Mouse (Mus musculus): ENCODE results near the gene Siglecf. TPM values are rescaled to one million over a fixed set of nuclear protein-coding genes. Genes with fewer than 3 reads are reported as not detected.
"Not testable (repeated sequence)": the region's sequence is repeated elsewhere in the genome, so short reads cannot be mapped to it uniquely, and the experiment has no call there.

Gene Siglecf
- polyA plus RNA-seq (2017; shearing (Covaris generic)) = not detected

DNA sequence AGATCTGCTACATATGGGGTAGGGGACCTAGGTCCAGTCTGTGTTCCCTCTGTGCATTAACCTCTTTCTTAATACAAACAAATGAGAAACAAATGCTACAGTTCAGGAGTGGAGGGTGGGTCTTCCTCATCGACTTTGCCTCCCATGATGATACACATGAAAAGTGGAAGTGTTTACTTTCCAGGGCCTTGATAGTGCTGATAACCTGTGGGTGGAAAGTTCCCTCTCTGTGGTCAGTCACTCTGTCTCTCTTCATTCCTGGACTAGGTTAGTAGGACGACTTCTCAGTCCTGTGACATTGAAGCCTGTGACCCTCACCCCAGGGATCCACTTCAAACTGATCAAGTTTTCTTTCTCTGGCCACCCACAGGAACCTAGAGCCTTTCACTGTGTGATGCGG lies at the start of gene Siglecf:
Siglecf (plus strand) TSS at position 188 of the 400 bp plus-strand sequence.
- no peak for ATAC-seq

DNA sequence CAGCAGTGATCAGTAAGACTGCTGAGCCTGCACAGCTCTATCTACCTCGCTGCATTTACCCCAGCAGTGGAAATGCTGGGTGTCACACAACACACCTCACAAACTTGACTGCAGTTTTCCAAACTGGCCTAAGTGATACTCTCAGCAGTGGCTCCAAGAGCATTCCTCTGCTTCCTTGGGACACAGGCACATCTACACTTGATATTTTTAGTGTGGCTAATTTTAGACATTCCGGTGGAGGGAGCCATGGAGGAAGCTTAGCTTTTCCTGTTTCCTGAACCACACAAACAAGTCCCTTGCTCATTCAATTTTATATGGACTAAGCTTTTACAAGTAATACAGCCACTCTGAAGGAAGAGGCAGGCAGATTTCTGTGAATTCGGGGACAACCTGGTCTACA lies 45.9 kb upstream of the Siglecf start:
- no peak for ATAC-seq

DNA sequence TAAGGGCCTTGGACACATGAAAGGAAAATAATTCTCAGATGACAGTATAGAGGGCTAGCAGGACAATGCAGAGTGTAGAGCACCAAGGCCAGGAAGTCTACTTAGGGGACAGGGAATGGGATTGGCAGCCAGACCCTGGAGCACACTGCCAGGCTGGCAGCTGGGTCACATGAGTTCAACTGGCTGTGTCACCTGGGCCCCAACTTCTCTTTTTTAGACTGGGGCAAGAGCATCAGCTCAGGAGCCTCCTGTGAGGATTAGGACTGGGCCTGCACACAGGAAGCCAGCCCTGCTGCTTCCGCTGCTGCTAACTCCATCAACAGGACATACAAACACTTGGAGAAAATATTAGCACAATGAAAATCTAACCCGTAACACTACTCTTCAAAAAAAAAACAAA lies 42.1 kb upstream of the Siglecf start:
- ATAC-seq = no peak

DNA sequence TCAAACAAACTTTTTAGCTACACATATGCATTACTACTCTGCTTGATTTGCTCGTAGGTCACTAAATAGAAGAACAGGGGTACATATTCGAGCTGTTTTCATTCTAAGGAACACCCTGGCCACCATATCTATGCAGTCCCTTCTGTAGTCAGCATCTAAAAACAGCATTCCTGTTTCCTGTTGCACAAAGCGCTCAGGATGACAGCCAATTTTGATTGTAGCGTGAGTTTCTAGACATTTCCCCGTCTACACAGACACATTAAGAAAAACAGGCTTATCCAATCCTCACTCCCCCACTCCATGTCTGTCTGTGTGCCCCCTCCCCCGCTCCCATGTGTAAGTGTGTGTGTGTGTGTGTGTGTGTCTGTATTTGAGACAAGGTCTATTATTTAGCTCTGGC lies 39.5 kb upstream of the Siglecf start:
- ATAC-seq = no peak

DNA sequence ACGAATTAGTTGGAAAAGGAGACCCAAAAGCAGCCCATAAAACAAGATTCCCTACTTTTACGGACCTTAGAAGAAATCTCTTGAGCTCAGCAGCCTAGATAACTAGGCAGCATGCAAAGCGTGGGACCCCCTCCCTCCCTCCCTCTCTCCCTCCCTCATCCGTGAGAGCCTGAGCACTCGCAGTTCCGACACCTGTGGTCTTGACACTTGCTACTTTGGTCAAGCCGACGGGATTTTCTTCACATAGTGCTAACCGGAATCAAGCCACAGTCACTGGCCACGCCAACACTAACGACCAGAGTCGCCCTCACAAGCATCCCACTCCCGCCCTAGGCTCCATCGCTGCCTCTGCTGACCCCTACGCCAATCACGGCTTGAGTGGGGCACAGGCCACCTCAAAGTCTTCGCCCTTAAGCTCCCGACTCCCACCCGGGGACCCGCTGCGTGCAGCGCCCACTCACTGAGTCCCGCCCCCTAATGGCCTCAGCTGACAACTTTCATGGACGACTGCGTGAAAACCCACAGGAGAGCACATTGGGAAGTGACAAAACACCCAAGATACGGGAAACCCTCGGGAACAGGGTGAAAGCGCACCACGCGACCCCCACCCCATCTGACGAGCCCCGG lies 38.6 kb upstream of the Siglecf start:
- ATAC-seq = peak; percentile 16

DNA sequence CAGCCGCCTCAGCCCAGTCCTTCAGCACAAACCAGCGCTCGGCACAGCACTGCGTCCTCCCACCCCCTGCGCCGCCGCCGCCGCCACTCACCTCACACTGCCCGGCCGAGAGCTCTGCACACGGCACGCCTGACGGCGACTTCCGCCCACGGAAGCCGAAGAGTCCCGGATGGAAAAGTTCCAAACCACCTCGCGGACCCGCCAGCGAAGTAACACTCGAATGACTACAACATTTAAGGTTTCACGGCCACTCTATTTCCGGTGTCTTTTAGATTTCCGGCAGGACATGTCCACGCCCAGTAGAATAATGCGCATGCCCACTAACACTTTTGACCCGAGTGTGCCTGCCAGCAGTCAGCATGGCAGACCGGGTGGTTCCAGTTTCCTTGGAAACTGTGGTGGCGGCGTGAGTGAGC lies 38.1 kb upstream of the Siglecf start, which contains the start of gene Zfp715:
Zfp715 (minus strand) TSS at position 282 of the 416 bp plus-strand sequence.
- peak; percentile 91 for ATAC-seq

DNA sequence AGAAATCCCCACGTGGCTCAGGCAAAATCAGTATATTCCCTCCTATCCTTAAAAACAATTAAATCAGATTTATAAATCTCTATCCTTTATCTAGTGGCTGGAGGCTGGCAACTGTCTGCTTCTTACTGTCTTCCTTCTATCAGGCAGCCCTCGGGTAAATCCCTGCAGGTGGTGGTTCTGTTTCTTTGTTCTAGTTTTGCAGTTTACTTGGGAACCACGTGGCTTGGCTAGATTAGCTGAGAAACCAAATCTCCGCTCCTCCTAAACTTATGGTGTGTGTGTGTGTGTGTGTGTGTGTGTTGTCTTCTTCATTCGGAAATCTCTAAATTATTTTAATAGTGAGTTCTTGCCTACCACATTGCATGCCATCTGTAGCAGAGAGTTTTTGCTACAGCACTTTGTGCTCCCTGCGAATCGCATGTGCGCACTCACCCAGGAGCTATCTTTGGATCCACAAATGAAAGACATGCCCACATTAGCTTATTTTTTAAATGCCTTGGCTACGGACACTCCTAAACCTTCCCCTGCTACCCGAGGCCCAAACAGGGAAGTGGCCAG lies 24.8 kb upstream of the Siglecf start:
- no peak for ATAC-seq

DNA sequence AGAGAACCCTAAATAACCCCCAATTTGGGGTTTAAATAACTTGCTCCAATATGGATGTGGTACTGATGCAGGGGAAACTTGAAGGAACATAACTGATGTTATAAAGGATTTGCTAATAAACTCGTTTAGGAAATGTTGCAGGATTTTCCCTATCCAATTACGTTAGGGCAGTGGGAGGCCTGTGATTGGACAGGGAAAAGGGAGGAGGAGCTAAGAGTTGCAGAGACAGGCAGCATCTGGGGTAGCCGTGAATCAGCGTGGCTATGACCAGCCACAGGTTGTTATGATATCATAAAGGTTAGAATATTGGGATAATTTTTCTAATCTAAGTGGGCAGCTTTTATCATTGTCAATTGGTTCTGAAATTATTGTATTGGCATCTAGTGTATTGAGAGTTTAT lies 23.0 kb upstream of the Siglecf start:
- no peak for ATAC-seq

DNA sequence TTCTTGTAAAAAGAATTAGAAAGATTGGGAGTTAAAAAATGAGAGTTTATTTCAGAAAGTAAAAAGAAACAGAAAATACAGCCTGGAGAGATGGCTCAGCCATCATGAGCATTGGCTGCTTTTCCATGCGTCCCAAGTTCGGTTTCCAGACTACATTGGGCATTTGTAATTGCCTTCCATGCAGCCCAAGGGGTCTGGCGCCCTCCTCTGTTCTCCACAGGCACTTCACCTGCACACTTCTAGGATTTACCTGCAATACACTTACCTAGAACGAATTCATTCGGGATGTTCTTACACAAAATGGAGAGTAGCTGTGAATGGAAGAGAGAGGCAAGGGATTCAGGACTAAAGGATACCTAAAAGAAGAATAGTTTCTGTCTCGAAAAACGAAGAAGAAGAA lies 17.9 kb upstream of the Siglecf start:
- ATAC-seq = no peak

DNA sequence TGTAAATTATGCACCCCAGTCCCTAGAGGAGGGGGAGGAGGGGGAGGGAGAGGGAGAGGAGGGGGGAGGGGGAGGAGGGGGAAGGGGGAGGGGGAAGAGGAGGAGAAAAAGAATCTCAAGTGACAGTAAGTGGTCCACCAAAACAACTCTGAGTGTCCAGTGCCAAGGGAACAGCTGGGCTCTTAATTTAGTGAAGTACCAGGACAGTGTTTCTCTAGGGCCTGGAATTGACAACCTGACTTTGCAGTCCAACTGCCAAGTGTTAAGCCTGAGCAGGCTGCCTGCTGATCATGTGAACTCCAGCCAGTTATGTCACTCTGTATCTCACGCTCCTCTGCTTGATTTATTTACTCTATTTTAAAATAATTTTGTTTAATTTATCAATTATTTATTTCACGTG lies 17.2 kb upstream of the Siglecf start:
- ATAC-seq = no peak

DNA sequence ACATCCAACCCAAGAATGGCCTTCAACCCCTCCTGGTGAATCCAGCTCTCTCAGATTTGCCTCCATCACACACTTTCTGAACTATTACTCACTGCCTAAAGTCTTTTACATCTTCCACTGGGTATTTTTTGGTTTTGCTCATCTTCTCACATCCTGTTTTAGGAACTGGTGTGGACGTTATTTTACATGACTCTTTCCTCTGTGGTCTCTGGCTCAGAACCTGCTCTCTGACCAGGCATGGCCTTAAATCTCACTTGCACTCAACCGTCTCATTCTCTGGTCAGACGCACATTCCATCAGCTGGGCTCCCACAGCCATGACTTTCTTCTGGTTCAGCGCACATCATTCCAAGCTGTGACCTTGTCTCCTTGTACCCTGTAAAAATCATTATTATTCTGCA lies 10.4 kb upstream of the Siglecf start:
- no peak for ATAC-seq

DNA sequence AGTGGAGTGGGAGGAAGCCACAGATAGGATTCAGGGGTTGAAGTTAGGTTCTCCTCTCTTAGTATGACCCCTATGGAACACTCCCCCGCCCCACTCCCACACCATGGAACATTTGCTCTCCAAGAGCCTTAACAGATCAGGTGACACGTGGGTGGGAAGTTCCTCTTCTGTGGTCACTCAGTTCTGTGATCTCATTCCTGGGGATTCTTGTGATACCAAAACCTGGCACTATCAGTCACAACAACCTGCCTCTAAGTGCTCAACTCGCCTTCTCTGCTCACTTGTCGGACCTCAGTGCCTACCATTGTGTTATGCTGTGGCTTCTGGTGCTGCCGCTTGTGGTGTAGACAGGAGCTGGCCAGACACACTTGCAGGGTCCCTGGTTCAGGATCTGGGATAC lies 8.0 kb upstream of the Siglecf start:
- ATAC-seq = no peak

DNA sequence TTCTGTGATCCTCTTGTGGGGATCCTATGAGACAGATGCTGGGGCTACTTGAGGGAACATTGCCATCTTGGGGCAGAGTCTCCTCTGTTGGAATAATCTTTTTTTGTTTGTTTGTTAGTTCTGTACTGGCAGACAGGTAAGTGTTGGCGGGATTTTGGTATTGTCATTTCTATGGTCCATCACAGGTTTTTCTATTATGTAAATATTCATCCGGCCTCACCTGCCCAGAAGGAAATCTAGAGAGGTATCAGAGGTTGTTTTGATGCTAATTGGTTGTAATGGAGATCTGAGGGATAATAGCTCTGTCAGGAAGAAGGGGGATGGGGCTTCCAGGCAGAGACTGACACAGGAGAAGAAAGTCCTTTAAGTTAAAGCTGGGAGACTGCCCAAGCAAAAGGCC lies 7.1 kb upstream of the Siglecf start:
- ATAC-seq = no peak

DNA sequence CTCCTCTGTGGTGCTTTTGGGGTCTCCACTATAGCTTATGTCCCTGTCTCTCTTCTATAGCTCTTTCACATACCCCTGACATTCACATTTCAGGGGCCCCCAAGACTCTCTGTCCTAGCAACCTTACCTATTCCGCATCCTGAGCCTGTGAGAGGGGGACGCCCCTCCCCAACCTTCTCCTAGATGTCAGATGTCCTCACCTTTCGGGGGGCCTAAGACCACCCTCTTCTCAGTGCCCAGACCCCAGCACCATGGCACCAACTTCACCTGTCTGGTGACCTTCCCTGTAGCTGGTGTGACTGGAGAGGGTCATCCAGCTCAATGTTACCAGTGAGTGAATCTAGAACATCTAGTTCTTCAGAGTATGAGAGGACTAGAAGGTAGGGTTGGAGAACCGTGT lies 6.7 kb upstream of the Siglecf start:
- ATAC-seq = no peak

DNA sequence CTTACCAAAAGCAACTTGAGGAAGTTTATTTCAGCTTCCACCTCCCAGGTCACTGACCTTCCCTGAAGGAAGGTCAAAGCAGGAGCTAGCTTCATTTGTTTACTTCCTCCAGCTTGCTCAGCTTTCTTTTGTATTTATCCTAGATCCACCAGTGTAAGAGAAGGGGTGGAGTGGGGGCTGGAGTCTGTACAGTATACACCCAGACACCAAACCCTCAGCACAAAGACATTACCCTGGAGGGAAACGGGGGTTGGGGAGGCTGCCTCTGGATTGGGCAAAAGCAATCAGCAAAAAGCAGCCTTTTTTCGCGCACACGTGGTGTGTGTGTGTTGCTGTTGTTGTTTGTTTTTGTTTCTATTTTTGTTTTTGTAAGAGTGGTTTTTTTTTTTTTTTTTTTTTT lies 5.0 kb upstream of the Siglecf start:
- no peak for ATAC-seq

DNA sequence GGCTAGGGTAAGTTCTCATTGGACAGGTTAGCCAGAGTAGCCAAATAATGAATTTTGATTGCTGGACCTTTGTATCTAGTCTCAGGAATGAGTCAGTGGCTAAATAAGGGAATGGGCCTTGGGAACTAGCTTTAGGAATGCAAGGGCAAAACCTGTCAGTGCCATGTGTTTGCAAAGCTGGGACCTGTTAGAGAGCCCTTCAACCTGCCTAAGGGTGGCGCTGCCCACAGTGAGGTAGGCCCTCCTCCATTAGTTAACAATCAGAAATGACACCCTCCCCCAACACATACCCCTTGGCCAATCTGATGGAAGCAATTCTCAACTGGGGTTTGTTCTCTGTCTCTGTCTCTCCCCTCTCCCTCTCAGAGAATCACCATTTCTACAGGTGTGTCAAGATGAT lies 4.6 kb upstream of the Siglecf start:
- no peak for ATAC-seq

DNA sequence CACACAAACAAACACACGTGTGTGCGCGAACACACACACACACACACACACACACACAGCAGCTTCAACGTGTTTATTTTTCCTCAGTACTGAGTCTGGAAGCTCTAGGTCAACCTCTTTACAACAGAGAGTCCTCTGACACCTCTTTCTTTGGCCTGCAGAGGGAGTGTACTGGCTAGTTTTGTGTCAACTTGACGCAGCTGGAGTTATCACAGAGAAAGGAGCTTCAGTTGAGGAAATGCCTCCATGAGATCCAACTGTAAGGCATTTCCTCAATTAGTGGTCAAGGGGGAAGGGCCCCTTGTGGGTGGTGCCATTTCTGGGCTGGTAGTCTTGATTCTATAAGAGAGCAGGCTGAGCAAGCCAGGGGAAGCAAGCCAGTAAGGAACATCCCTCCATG lies 1.5 kb upstream of the Siglecf start:
- ATAC-seq = not testable (repeated sequence)

DNA sequence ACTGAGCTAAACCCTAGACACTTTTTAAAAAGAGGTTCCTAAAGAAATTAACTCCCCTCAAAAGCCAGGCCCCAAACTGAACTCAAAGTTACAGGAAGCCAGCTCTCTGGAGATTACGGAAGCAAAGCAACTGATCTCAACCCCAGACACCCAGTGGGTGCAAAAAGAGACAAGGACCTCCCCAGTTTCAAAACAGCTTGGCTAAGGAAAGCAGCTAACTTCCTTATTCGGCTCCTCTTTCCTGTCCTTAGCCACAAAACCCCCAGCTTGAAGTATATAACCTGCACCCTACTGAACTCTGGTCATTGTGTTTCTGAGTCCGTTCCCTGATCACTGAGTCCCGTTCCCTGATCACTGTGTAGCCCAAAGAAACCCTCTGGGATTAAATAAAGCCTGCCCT lies 2.0 kb downstream of the Siglecf start:
- ATAC-seq = no peak

DNA sequence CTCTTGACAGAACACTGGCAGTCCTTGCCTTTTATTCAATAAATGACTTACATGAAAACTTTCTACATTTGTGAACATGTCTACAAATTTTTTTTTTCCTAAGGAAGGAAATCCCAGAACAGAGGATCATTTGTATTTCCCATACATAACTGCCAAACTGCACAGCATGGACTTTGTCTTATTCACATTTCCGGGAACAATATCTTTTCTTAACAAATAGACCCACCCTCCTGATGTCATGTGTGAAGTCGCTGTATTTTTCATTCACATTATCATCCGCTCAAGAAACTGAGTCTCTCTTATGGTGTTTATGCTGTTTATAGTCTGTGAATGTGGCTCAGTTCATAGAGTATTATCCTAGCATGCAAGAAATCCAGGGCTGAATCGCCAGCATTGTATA lies 2.6 kb downstream of the Siglecf start:
- ATAC-seq = no peak

DNA sequence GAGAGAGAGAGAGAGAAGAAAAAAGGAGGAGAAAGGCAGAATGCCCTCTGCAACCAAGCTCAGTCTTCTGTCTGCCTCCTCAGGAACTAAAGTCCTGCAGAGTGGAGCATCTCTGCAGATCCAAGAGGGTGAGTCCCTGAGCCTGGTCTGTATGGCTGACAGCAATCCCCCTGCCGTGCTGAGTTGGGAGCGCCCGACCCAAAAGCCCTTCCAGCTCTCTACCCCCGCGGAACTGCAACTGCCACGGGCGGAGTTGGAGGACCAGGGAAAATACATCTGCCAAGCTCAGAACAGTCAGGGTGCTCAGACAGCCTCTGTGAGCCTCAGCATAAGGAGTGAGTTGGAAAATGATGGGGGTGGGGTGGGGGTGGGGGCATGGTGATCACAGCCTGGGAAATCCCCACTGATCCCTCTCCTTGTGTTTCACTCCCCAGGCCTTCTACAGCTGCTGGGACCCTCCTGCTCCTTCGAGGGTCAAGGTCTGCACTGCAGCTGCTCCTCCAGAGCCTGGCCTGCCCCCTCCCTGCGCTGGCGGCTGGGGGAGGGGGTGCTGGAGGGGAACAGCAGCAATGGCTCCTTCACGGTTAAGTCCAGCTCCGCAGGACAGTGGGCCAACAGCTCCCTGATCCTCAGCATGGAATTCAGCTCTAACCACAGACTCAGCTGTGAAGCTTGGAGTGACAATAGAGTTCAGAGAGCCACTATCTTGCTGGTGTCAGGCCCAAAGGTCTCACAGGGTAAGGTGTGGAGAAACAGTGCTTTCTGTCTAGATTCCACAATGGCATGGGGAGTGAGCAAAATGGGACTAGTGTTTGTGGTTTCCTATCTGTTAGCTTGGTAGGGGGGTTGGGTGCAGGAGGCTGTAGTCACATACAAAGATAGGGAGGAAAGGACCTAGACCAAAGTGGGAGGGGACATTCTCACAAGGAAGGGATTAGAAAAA lies 4.0 kb downstream of the Siglecf start:
- no peak for ATAC-seq

DNA sequence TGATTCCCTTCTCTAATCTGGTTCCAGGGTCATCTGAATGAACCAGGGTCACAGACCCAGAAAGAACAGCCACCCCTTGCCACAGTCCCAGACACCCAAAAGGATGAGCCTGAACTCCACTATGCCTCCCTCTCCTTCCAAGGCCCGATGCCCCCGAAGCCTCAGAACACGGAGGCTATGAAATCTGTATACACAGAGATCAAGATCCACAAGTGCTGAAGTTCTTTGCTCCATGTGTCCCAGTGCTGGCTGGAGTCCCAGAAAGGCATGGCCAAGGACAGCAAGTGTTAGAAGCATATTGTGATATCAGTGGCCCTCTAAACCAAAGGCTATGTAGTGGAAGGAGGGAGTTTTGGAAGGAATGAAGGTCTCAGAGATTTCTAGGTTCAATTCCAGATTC lies 7.4 kb downstream of the Siglecf start:
- ATAC-seq = no peak

DNA sequence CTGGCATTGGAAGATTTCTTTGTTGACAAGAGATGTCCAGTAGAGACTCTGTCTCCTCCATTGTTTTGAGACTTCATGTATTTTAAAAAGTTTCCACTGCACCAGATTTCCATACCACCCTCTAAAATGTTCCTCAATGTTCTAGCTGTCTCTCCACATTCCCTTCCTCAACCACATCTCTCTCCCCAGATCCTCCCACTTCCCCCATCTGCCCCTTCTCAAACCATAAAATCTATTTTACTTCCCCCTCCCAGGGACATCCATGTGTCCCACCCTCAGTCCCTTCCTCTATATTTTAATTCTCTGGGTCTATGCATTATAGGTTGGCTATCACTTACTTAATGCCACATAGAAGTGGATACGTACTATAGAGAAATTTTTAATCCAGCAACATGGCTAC lies 10.3 kb downstream of the Siglecf start:
- ATAC-seq = no peak

DNA sequence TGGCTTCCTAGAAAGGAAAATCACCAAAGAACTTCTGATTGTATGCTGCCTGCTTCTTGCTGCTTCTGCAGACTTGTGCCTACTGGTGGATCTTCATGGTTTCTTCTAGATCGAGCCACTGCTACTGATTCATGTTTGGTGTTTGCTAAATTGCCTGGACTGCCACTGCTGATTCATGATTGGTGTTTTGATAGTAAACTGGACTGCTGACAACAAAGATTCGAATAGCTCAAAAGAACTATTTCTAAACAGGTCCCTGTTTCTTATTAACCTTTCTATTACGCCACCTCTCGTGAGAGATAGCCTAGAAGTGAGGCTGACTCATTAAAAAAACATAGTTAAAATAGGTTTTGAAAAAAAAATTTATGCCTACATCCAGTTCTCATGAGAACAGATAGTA lies 10.9 kb downstream of the Siglecf start:
- ATAC-seq = no peak

DNA sequence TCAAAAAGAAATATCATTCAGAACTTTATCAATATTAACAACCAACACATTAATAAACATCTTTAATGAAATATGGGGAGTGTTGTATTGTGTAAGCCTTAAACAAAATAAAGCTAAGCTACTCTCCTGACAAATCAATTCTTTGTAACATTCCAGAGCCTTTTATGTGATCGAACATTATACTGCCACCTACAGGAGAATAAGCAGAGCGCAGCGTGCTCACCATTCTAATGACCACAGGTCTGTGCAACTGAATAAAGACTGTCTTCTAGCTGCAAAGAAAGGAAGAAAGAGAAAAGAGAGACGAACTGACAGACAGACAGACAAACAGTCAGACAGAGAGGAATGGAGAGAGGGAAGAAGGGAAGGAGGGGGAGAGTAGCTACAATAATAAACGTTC lies 27.1 kb downstream of the Siglecf start:
- ATAC-seq = peak; percentile 52
